Mouse (Mus musculus): ENCODE data around the gene Rpf2.
A peak's percentile ranks its signal among the peaks of the same experiment; 100 is the strongest.

Rpf2 gene

GRCm38 (mm10) chr10:40192010-40192935 is 54.6 kb downstream of the Rpf2 start:
- TF ChIP-seq GATA4 (IDR thresholded peaks at IDR 0.05; ENCODE audit: insufficient replicate concordance, low read length) = no peak

- TF ChIP-seq GATA4 (IDR thresholded peaks at IDR 0.05; ENCODE audit: insufficient replicate concordance, low read length) = no peak
These were observed 55.4 kb downstream of the Rpf2 start for GRCm38 (mm10) chr10:40191338-40191979.

- no peak for TF ChIP-seq GATA4 (IDR thresholded peaks at IDR 0.05; ENCODE audit: insufficient replicate concordance, low read length)
These were observed 56.0 kb downstream of the Rpf2 start for GRCm38 (mm10) chr10:40190871-40191270.

GRCm38 (mm10) chr10:40189689-40190088 is 57.1 kb downstream of the Rpf2 start:
- no peak for TF ChIP-seq GATA4 (IDR thresholded peaks at IDR 0.05; ENCODE audit: insufficient replicate concordance, low read length)

- TF ChIP-seq GATA4 (IDR thresholded peaks at IDR 0.05; ENCODE audit: insufficient replicate concordance, low read length) = no peak
These were observed 58.0 kb downstream of the Rpf2 start for GRCm38 (mm10) chr10:40188831-40189230.

GRCm38 (mm10) chr10:40185956-40186355 is 60.9 kb downstream of the Rpf2 start:
- TF ChIP-seq GATA4 (IDR thresholded peaks at IDR 0.05; ENCODE audit: insufficient replicate concordance, low read length) = no peak

- TF ChIP-seq GATA4 (IDR thresholded peaks at IDR 0.05; ENCODE audit: insufficient replicate concordance, low read length) = no peak
These were observed 66.8 kb downstream of the Rpf2 start for GRCm38 (mm10) chr10:40180011-40180410.

- no peak for TF ChIP-seq GATA4 (IDR thresholded peaks at IDR 0.05; ENCODE audit: insufficient replicate concordance, low read length)
These were observed 67.7 kb downstream of the Rpf2 start for GRCm38 (mm10) chr10:40179142-40179541.

GRCm38 (mm10) chr10:40177323-40177962 is 69.4 kb downstream of the Rpf2 start:
- TF ChIP-seq GATA4 (IDR thresholded peaks at IDR 0.05; ENCODE audit: insufficient replicate concordance, low read length) = 0 out of 2 replicates have a peak, but pooled peaks have one; percentile 7
